Mouse (Mus musculus) activated CD4-positive, CD25-positive, alpha-beta regulatory T cell (primary cell): ENCODE data around the gene Pappa2. TPM values are rescaled to one million over a fixed set of nuclear protein-coding genes. Genes with fewer than 3 reads are reported as not detected.

Source experiments
- polyA plus RNA-seq, 2 experiments: library from polyadenylated mRNA; unstranded; fragments of 100-300 nt; shearing (Covaris generic); gene quantifications; one replicate each; pipeline ENCODE4 v1.2.1; 2017

Pappa2 gene
- polyA plus RNA-seq, result under 1 TPM in 1 of 2 experiments, not detected in 1; 0.37 TPM

DNA sequence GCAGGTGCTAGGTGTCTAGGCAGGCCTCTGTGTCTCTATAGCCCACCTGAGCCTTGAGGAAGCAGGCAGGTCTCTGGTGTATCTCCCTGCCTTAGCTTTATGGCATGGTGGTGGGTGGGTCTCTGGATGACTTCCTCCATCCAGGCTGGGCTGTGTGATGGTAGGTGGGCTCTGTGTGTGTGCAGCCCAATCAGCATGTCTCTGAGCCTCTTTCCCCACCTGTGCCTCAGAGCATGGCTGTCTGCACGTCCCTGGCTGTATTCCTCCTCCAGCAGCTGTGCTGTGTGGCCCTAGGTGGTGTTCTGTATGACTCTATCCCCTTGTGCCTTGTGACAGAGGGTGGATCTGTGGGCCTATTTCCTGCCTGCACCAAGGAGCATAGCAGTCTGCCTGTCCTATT, at the start of gene Pappa2:
Gene Pappa2, minus strand, starts transcription at position 101 of the 400 bp plus-strand sequence.

